Mouse (Mus musculus) forebrain, embryonic 10.5 days (tissue): ENCODE data around the gene Ppp4r1. TPM values are rescaled to one million over a fixed set of nuclear protein-coding genes. Genes with fewer than 3 reads are reported as not detected.

Source experiments
- DNase-seq: peaks from one replicate; pipeline ENCODE4 v3.0.0-alpha.2; 2017; ENCODE audit warnings: low spot score; ENCODE audit errors: extremely low spot score
- H3K27ac ChIP-seq: fragments of 300-500 bp; sonication (generic); 2 replicates; pipeline ENCODE4 v1.5.1; 2016; ENCODE audit warnings: mild to moderate bottlenecking
- H3K27me3 ChIP-seq: fragments of 300-500 bp; sonication (generic); 2 replicates; pipeline ENCODE4 v1.6.1; 2016; ENCODE audit warnings: mild to moderate bottlenecking; ENCODE audit not compliant: poor library complexity, severe bottlenecking
- H3K36me3 ChIP-seq: fragments of 300-500 bp; sonication (generic); replicated peaks from 2 replicates; pipeline ENCODE4 v1.6.1; 2016; ENCODE audit warnings: mild to moderate bottlenecking, moderate library complexity
- H3K4me1 ChIP-seq: fragments of 300-500 bp; sonication (generic); 2 replicates; pipeline ENCODE4 v1.6.1; 2016
- H3K4me3 ChIP-seq: fragments of 300-500 bp; sonication (generic); 2 replicates; pipeline ENCODE4 v1.5.1; 2016; ENCODE audit warnings: mild to moderate bottlenecking, moderate library complexity
- H3K9me3 ChIP-seq: fragments of 300-500 bp; sonication (generic); 2 replicates; pipeline ENCODE4 v1.6.1; 2016; ENCODE audit warnings: mild to moderate bottlenecking, moderate library complexity
- WGBS: fragments of 180-500 bp; shearing (Covaris S2); methylation state at CpG from one replicate; pipeline ENCODE4 v1.1.7; 2016; 5-methylcytosine and 5-hydroxymethylcytosine counted together
- polyA plus RNA-seq: library from polyadenylated mRNA; unstranded; fragments of >200 nt; fragmentation: Nextera tagmentation; extraction: Ambion mirVana; gene quantifications from 2 replicates; pipeline ENCODE4 v1.2.1, GENCODE M21; 2016

The Ppp4r1 gene
- polyA plus RNA-seq, 1 experiment from 2014 or later, result 66.0 TPM

- Histone ChIP-seq H3K4me1 (peaks cover 6% of the 10 kb centered on the region; the same call in 1 of the 2 replicates), H3K4me3 (no peak overlapping the region), H3K27ac (no peak overlapping the region), H3K27me3 (no peaks in the 10 kb centered on the region), H3K9me3 (peaks cover 21% of the 10 kb centered on the region; the same call in 1 of the 2 replicates), H3K36me3 (peaks cover 27% of the 10 kb centered on the region)
- 90% methylated on average over 7 of the region's 7 CpGs for WGBS
- no peak for DNase-seq
Measured at GRCm38 (mm10) chr17:65749803-65750202, 32.6 kb upstream of the Ppp4r1 start.

GRCm38 (mm10) chr17:65750301-65750700 lies 32.1 kb upstream of the Ppp4r1 start:
- Histone ChIP-seq H3K27me3 (no peaks in the 10 kb centered on the region), H3K4me3 (no peak overlapping the region), H3K36me3 (peaks cover 27% of the 10 kb centered on the region), H3K27ac (no peak overlapping the region), H3K4me1 (peaks cover 6% of the 10 kb centered on the region; the same call in 1 of the 2 replicates), H3K9me3 (peaks cover 16% of the 10 kb centered on the region; the same call in 1 of the 2 replicates)
- no peak for DNase-seq

GRCm38 (mm10) chr17:65753130-65753529 lies 29.2 kb upstream of the Ppp4r1 start:
- no peak for DNase-seq
- Histone ChIP-seq H3K4me1 (no peaks in the 10 kb centered on the region), H3K36me3 (peaks cover 34% of the 10 kb centered on the region), H3K27me3 (no peaks in the 10 kb centered on the region), H3K27ac (no peak overlapping the region), H3K9me3 (peaks cover 22% of the 10 kb centered on the region; the same call in 1 of the 2 replicates), H3K4me3 (no peak overlapping the region)
- 96% methylated on average over 6 of the region's 6 CpGs for WGBS

- H3K36me3 ChIP-seq, result peaks cover 59% of the 10 kb centered on the region
- DNase-seq, result no peak
Measured at GRCm38 (mm10) chr17:65755857-65756256, 26.5 kb upstream of the Ppp4r1 start.

GRCm38 (mm10) chr17:65757150-65757549 lies 25.2 kb upstream of the Ppp4r1 start:
- DNase-seq, result no peak
- no peak overlapping the region for H3K4me3 ChIP-seq
- peaks cover 25% of the 10 kb centered on the region; the same call in 1 of the 2 replicates for H3K9me3 ChIP-seq
- WGBS, result 89% methylated on average over 6 of the region's 6 CpGs
- H3K27ac ChIP-seq, result no peak overlapping the region
- no peaks in the 10 kb centered on the region for H3K4me1 ChIP-seq
- no peaks in the 10 kb centered on the region for H3K27me3 ChIP-seq
- H3K36me3 ChIP-seq, result peaks cover 57% of the 10 kb centered on the region

More at GRCm38 (mm10) chr17:65755857-65756256, 26.5 kb upstream of the Ppp4r1 start:
- 89% methylated on average over 3 of the region's 3 CpGs for WGBS
- no peak overlapping the region for H3K27ac ChIP-seq
- no peaks in the 10 kb centered on the region for H3K4me1 ChIP-seq
- H3K4me3 ChIP-seq, result no peak overlapping the region
- H3K9me3 ChIP-seq, result peaks cover 25% of the 10 kb centered on the region; the same call in 1 of the 2 replicates
- H3K27me3 ChIP-seq, result no peaks in the 10 kb centered on the region

- H3K27ac ChIP-seq, result no peak overlapping the region
- peaks cover 7% of the 10 kb centered on the region; the same call in 1 of the 2 replicates for H3K9me3 ChIP-seq
- H3K4me3 ChIP-seq, result no peak overlapping the region
- no peak for DNase-seq
- H3K36me3 ChIP-seq, result peaks cover 49% of the 10 kb centered on the region
- 96% methylated on average over 14 of the region's 14 CpGs for WGBS
- H3K4me1 ChIP-seq, result peaks cover 1% of the 10 kb centered on the region
- no peaks in the 10 kb centered on the region for H3K27me3 ChIP-seq
Measured at GRCm38 (mm10) chr17:65763221-65763620, 19.2 kb upstream of the Ppp4r1 start.

GRCm38 (mm10) chr17:65768486-65768885 lies 13.9 kb upstream of the Ppp4r1 start:
- Histone ChIP-seq H3K27me3 (peaks cover 22% of the 10 kb centered on the region), H3K36me3 (peaks cover 18% of the 10 kb centered on the region), H3K27ac (no peak overlapping the region), H3K9me3 (no peaks in the 10 kb centered on the region; the same call in 1 of the 2 replicates), H3K4me3 (no peak overlapping the region), H3K4me1 (peaks cover 50% of the 10 kb centered on the region)
- 84% methylated on average over 5 of the region's 5 CpGs for WGBS
- DNase-seq, result no peak

GRCm38 (mm10) chr17:65770982-65771915 lies 11.1 kb upstream of the Ppp4r1 start:
- Histone ChIP-seq H3K27me3 (peaks cover 36% of the 10 kb centered on the region), H3K4me1 (peaks cover 50% of the 10 kb centered on the region), H3K36me3 (peaks cover 4% of the 10 kb centered on the region), H3K9me3 (no peaks in the 10 kb centered on the region), H3K27ac (peak overlapping the region; percentile 90), H3K4me3 (peak overlapping the region; percentile 80)
- WGBS, result 27% methylated on average over 17 of the region's 17 CpGs
- DNase-seq, result no peak

GRCm38 (mm10) chr17:65771951-65772934 lies 10.1 kb upstream of the Ppp4r1 start, which contains the start of gene Rab31:
Rab31 (minus strand) TSS chr17:65772752.
- Histone ChIP-seq H3K4me1 (peaks cover 50% of the 10 kb centered on the region), H3K9me3 (no peaks in the 10 kb centered on the region), H3K27ac (peak within 1 kb of the TSS; percentile 90), H3K27me3 (peaks cover 36% of the 10 kb centered on the region), H3K4me3 (peak within 1 kb of the TSS; percentile 80), H3K36me3 (no peaks in the 10 kb centered on the region)
- WGBS, result under 1% methylated on average over 73 of the region's 75 CpGs
- peak; percentile 79 for DNase-seq

GRCm38 (mm10) chr17:65773617-65774016 lies 8.8 kb upstream of the Ppp4r1 start:
- H3K4me3 ChIP-seq, result no peak overlapping the region
- WGBS, result 71% methylated on average over 4 of the region's 4 CpGs
- no peak overlapping the region for H3K27ac ChIP-seq
- H3K9me3 ChIP-seq, result no peaks in the 10 kb centered on the region
- no peak for DNase-seq
- peaks cover 44% of the 10 kb centered on the region for H3K4me1 ChIP-seq
- H3K36me3 ChIP-seq, result no peaks in the 10 kb centered on the region
- peaks cover 36% of the 10 kb centered on the region for H3K27me3 ChIP-seq

GRCm38 (mm10) chr17:65774439-65774838 lies 7.9 kb upstream of the Ppp4r1 start:
- WGBS, result 68% methylated on average over 7 of the region's 7 CpGs
- no peak overlapping the region for H3K27ac ChIP-seq
- no peak for DNase-seq
- peaks cover 36% of the 10 kb centered on the region for H3K27me3 ChIP-seq
- peaks cover 36% of the 10 kb centered on the region for H3K4me1 ChIP-seq
- no peaks in the 10 kb centered on the region for H3K36me3 ChIP-seq
- H3K9me3 ChIP-seq, result no peaks in the 10 kb centered on the region
- H3K4me3 ChIP-seq, result no peak overlapping the region

GRCm38 (mm10) chr17:65776228-65776627 lies 6.1 kb upstream of the Ppp4r1 start:
- Histone ChIP-seq H3K36me3 (no peaks in the 10 kb centered on the region), H3K4me3 (no peak overlapping the region), H3K27ac (no peak overlapping the region), H3K4me1 (peaks cover 20% of the 10 kb centered on the region), H3K9me3 (no peaks in the 10 kb centered on the region), H3K27me3 (peaks cover 29% of the 10 kb centered on the region)
- 90% methylated on average over 1 of the region's 1 CpGs for WGBS
- DNase-seq, result no peak
